Mouse (Mus musculus): ENCODE measurements around the gene Srprb. TPM values are rescaled to one million over a fixed set of nuclear protein-coding genes. Genes with fewer than 3 reads are reported as not detected.

Srprb gene
- 47.6 and 49.5 TPM in 2 replicates for polyA plus RNA-seq (2016; fragmentation: Nextera tagmentation; extraction: Ambion mirVana)

DNA sequence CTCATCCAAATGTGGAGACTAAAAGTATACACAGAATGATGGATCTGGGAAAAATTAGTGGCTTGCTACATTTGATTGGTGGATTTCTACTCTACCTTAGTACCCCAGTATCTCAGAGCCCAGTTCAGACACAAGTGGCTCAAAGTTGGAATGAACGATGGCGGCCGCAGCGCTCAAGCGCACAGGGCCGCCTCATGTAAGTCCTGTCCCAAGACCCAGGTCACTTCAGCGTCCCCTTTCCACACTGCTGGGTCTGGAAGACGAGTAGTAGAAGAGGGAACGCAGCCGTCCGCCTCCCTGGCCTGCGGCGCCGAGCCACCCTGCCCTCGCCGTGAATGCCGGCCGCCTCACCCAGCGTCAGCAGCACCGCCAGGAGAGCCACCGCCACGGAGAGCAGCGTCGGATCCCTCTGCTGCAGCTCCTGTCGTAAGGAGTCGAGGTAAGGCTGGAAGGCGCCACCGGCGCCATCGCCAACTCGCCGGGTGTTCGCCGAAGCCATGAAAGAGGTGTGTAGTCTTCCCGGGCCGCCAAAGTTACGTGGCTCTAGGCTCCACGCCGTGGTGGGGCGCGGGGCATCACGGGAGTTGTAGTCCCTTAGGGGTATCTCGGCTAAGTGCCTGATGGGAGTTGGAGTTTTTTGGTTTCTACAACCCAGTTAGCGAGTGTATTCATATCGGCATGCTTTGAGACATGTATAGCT is at the start of gene Srprb:
TSS of gene Srprb (minus strand) at position 577 of the 700 bp plus-strand sequence.
- Histone ChIP-seq H3K4me1 (peaks cover 5% of the 10 kb centered on the region; the same call in 1 of the 2 replicates), H3K27ac (peak within 1 kb of the TSS; percentile 84), H3K9me3 (replicated peaks) (no peaks in the 10 kb centered on the region), H3K36me3 (peaks cover 16% of the 10 kb centered on the region), H3K27me3 (no peaks in the 10 kb centered on the region), H3K4me2 (replicated peaks) (peak within 1 kb of the TSS; percentile 67), H3K4me3 (peak within 1 kb of the TSS; percentile 92), H3K9ac (peak within 1 kb of the TSS; percentile 85)
- 1% methylated on average over 45 of the region's 45 CpGs for WGBS
- ATAC-seq (ENCODE audit: low FRiP score): peak; percentile 97

DNA sequence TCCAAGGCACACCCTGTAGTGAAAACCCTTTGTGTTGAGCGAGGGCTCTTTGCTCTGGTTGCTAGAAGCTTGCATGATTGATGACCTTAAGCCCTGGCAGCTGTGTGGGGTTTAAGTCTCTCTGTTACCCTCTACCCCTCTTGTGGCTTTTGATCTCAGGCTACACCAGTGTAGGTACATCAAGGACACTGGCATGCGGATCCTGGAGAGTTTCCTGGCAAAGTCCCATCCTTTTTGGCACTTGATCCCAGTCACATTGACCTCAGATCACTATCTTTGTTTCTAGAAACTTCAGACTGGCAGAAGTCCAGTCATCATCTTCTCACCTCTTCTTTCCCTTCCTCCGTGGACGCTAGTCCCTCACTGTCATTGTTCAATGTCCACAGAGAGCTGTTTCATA is 46.7 kb upstream of the Srprb start:
- no peaks in the 10 kb centered on the region for H3K9me3 ChIP-seq (replicated peaks)
- WGBS: 61% methylated on average over 4 of the region's 4 CpGs
- no peaks in the 10 kb centered on the region for H3K36me3 ChIP-seq
- no peak overlapping the region for H3K27ac ChIP-seq
- no peak overlapping the region for H3K4me3 ChIP-seq
- H3K9ac ChIP-seq: no peak overlapping the region
- ATAC-seq (ENCODE audit: low FRiP score): no peak
- no peak overlapping the region for H3K4me2 ChIP-seq (replicated peaks)
- H3K27me3 ChIP-seq: no peaks in the 10 kb centered on the region
- H3K4me1 ChIP-seq: no peaks in the 10 kb centered on the region

DNA sequence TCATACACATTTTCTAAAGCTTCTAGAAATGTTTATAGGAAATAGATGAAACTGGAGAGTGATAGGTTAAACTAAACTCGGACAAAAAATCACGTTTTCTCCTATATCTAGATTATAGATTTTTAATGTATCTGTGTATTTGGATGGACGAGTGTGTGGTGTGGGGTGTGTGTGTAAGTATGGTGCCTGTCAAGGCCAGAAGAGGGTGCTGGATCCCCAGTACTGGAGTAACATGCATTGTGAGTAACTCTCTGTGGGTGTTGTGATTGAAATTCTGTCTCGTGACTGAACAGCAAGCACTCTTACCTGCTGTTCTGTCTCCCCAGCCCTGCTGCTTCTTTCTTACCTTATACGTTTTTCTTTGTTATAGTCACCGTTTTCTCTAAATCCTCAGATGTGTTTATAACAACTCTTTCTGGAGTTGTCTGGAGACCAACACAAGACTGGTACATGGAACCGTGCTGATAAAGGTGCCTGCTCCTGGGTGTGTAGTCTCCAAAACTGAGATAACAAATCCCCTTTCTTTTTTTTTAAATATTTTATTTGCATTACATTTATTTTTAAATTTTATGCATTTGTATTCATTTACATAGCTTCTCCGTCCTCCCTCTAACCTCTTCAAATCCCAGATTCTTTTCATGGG is 44.7 kb upstream of the Srprb start:
- ATAC-seq (ENCODE audit: low FRiP score): no peak
- Histone ChIP-seq H3K36me3 (no peaks in the 10 kb centered on the region), H3K4me1 (no peaks in the 10 kb centered on the region), H3K9me3 (replicated peaks) (no peaks in the 10 kb centered on the region), H3K27me3 (no peaks in the 10 kb centered on the region), H3K27ac (no peak overlapping the region), H3K4me3 (no peak overlapping the region), H3K9ac (no peak overlapping the region), H3K4me2 (replicated peaks) (no peak overlapping the region)
- WGBS: 89% methylated on average over 8 of the region's 8 CpGs

DNA sequence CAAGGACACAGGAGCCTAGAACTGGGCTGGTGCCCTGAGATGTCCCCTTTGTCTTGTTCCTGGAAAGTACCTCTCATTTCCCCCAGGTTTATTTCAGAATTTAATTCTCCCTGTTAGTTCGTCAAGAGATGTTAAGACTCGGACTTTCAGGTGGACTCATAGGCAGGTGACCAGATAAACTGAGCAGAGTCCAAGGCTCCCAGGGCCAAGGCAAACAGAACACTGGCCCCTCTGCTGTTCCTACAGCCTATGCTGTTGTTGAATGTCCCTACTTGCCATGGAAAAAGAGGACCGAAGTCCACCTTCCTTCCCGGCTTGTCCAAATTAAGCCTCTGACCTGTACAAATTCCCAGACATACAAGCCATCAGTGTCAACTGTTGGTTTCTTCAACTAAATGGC is 41.7 kb upstream of the Srprb start:
- H3K36me3 ChIP-seq: no peaks in the 10 kb centered on the region
- H3K4me1 ChIP-seq: peaks cover 4% of the 10 kb centered on the region; the same call in 1 of the 2 replicates
- H3K9me3 ChIP-seq (replicated peaks): no peaks in the 10 kb centered on the region
- H3K4me3 ChIP-seq: no peak overlapping the region
- no peak overlapping the region for H3K27ac ChIP-seq
- ATAC-seq (ENCODE audit: low FRiP score): no peak
- H3K27me3 ChIP-seq: no peaks in the 10 kb centered on the region
- 98% methylated on average over 4 of the region's 4 CpGs for WGBS
- no peak overlapping the region for H3K4me2 ChIP-seq (replicated peaks)
- no peak overlapping the region for H3K9ac ChIP-seq

DNA sequence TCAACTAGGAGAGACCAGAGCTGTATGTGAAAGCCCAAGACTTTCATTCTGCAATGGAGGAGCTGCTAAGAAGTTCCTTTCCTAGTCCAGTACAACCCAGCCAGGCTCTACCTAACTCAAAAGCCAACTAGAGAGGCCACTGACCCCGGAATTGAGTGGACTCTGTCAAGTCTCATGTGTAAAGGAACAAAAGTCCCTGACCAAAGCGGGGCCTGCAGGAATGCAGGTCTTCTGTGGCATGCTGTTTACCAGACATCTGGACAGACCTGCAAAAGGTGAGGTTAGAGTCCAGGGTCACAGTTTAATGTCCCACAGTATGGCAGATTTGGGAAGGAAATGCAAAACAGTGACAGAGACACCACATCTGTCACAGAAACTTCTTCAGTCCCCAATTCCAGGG is 39.3 kb upstream of the Srprb start:
- H3K36me3 ChIP-seq: no peaks in the 10 kb centered on the region
- WGBS: 83% methylated on average over 2 of the region's 2 CpGs
- no peak overlapping the region for H3K4me2 ChIP-seq (replicated peaks)
- H3K9ac ChIP-seq: no peak overlapping the region
- peaks cover 4% of the 10 kb centered on the region; the same call in 1 of the 2 replicates for H3K4me1 ChIP-seq
- H3K4me3 ChIP-seq: no peak overlapping the region
- no peaks in the 10 kb centered on the region for H3K9me3 ChIP-seq (replicated peaks)
- no peak for ATAC-seq (ENCODE audit: low FRiP score)
- no peaks in the 10 kb centered on the region for H3K27me3 ChIP-seq
- no peak overlapping the region for H3K27ac ChIP-seq

DNA sequence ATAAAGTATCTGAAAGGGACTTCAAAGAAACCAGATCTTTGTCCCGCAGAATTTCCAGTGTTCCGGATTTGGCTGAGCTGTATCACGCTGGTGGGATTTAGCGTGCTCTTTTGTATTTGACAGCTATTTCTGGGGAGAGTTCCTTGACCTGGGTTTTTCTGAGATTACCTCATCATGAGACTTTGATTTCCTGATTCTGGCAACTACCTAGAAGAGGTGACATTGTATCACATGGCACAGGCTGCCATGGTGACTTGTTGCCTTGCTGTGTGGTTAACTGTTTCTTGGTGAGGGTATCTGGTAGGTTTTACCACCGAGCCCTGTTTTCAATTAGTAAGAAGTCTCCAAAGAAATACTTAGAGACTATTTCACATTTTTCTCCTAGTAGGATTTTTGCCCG is 37.5 kb upstream of the Srprb start:
- Histone ChIP-seq H3K4me1 (peaks cover 7% of the 10 kb centered on the region), H3K27ac (no peak overlapping the region), H3K9ac (no peak overlapping the region), H3K4me3 (no peak overlapping the region), H3K27me3 (no peaks in the 10 kb centered on the region), H3K36me3 (no peaks in the 10 kb centered on the region), H3K9me3 (replicated peaks) (no peaks in the 10 kb centered on the region), H3K4me2 (replicated peaks) (no peak overlapping the region)
- WGBS: 94% methylated on average over 6 of the region's 6 CpGs
- ATAC-seq (ENCODE audit: low FRiP score): no peak

DNA sequence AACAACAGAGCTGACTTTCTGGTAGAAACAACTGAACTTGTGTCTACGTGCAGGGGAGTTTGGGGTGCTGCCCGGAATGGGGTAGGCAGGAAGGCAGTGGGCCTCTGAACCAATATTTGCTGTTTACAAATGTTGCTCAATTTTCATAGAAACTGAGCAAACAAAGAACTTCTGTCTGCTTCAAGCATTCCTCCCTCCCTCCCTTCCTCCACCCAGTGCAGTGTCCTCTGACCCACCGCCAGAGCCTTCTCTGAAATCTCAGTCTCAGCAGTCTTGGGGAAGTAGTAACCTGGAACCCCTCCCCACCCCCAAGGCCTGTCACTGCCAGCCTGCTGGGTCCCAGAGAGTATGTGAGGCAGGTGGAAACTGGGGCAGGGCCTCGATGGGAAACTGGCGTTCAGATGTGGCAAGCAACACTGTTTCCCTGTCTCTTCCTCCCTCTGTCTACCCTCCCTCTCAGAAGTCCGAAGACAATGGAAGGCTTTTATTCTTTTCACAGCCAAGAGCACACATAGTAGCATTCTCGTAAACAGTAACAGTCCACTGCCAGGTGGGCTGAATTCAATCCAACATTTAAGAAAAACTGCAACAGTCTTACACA is 32.7 kb upstream of the Srprb start:
- H3K27ac ChIP-seq: peak overlapping the region; percentile 55; the same call in 1 of the 2 replicates
- H3K36me3 ChIP-seq: no peaks in the 10 kb centered on the region
- H3K9me3 ChIP-seq (replicated peaks): no peaks in the 10 kb centered on the region
- WGBS: 66% methylated on average over 7 of the region's 7 CpGs
- no peak for ATAC-seq (ENCODE audit: low FRiP score)
- peaks cover 13% of the 10 kb centered on the region for H3K4me1 ChIP-seq
- no peak overlapping the region for H3K9ac ChIP-seq
- H3K4me3 ChIP-seq: no peak overlapping the region
- no peak overlapping the region for H3K4me2 ChIP-seq (replicated peaks)
- no peaks in the 10 kb centered on the region for H3K27me3 ChIP-seq

DNA sequence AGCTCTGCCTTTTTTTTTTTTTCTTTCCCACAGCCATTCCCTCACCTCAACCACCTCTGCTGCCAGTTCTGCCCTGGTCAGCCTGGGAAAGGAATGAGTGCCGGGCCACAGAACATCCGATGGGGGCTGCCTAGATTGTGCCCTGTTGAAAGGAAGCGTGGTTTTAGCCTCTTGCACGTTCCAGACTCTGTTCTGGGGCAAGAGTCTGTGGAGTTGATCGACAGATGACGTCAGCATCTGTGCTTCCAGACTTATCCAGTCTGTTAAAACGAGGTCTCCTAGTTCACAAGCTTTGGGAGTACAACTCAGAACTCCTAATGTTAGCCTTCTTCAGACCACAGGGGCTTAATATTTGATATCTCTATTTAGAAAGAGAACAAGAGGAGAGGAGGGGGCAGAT is 32.1 kb upstream of the Srprb start:
- ATAC-seq (ENCODE audit: low FRiP score): no peak

DNA sequence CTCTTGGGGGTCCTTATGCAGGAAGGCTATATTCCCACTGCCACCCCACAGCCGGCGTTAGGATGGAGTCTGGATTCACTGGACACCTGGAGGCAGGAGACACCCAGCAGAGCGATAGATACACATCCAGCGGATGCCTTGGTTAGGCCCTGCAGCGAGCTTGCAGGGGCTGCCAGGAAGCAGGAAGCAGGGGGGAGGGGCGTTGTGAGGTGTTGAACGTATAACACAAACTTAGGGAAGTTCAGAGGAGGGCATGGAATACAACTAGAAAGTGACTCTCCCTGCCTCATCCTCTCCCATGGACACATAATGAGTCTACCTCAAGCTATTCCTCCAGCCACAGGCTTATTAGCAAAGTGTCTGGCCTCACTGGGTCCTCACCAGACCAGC is 31.1 kb upstream of the Srprb start:
- Histone ChIP-seq H3K27ac (no peak overlapping the region), H3K4me3 (no peak overlapping the region), H3K9me3 (replicated peaks) (no peaks in the 10 kb centered on the region), H3K4me1 (peaks cover 13% of the 10 kb centered on the region), H3K27me3 (no peaks in the 10 kb centered on the region), H3K9ac (no peak overlapping the region), H3K4me2 (replicated peaks) (no peak overlapping the region), H3K36me3 (no peaks in the 10 kb centered on the region)
- 75% methylated on average over 7 of the region's 7 CpGs for WGBS
- ATAC-seq (ENCODE audit: low FRiP score): no peak

More for the DNA sequence above, 32.1 kb upstream of the Srprb start:
- WGBS: 78% methylated on average over 7 of the region's 7 CpGs
- no peak overlapping the region for H3K4me3 ChIP-seq
- no peaks in the 10 kb centered on the region for H3K27me3 ChIP-seq
- no peak overlapping the region for H3K9ac ChIP-seq
- H3K9me3 ChIP-seq (replicated peaks): no peaks in the 10 kb centered on the region
- no peak overlapping the region for H3K4me2 ChIP-seq (replicated peaks)
- H3K27ac ChIP-seq: no peak overlapping the region
- no peaks in the 10 kb centered on the region for H3K36me3 ChIP-seq
- peaks cover 13% of the 10 kb centered on the region for H3K4me1 ChIP-seq

DNA sequence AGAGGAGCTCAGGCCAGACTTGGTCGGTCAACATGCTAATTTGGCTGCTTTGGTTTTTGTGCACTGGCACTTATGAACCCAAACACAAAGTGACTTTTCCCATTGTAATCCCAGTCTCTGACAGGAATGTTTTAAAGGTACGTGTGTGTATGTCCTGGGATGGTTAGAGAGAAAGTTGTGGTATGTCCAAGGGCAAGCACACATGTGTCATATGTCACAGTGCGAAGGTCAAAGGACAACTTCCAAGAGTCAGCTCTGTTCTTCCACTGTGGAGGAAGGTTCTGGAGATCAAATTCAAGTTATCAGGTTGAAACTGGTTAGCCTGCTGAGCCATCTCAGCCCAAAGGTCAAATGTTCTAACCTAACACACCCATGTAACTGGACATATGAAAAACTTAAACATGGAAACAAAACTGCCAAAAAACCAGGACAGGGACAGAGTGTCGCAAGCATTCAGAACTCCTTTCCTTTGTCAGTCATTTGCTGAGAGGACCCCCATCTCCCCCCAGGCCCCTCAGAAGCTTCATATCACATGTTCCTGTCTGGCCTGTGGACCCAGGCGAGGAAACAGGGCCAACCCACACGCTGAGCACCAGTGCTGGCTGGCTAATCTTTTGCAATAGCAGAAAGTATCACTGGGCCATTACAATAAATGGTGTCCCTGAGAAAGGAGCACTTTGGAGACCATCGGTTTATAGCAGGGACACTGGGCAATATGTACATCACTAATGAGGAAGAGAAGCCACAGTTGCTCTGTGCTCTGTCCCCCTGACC is 30.5 kb upstream of the Srprb start:
- Histone ChIP-seq H3K36me3 (no peaks in the 10 kb centered on the region), H3K4me3 (no peak overlapping the region), H3K27ac (no peak overlapping the region), H3K9me3 (replicated peaks) (no peaks in the 10 kb centered on the region), H3K27me3 (no peaks in the 10 kb centered on the region), H3K4me1 (peaks cover 13% of the 10 kb centered on the region), H3K9ac (no peak overlapping the region), H3K4me2 (replicated peaks) (no peak overlapping the region)
- no peak for ATAC-seq (ENCODE audit: low FRiP score)
- 90% methylated on average over 7 of the region's 7 CpGs for WGBS

DNA sequence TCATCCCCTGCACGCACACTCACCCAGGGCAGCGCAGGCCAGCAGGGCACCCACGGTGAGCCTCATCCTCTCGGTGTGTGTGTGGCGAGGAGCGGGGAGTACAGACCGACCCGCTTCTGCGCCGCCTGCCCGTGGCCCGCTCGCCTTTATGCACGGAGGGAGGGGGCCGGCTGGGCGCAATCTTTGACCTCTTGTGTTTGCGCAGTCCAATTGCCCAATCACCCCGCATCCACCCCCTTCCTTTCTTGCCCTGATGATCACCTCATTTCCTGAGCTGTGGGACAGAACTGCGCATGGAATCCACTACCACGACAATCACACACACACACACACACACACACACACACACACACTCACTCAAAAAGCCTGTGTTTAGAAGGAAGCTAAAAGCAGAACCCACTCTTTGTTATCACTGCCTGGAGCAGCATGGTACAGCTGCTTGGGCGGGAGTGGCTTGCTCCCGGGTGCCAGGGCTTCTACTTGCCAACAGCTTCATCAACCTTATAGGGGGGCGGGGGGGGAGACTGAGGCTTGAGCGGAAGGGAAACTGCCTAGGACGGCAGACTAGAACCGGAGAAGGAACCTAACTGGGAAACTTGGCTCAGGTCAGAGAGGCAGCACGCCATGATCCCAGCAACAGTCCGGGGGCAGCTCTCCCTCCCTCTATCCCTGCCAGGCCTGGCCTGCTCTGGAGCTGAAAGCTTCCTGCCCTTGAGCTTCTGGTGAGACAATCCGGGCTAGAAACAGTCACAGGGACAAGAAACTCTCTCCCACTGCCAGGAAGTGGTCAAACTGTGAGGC is 28.4 kb upstream of the Srprb start, which contains the start of the genes Gm20425 and Trf:
TSS of gene Gm20425 (minus strand) at position 157 of the 801 bp plus-strand sequence.
TSS of gene Trf (minus strand) at position 294 of the 801 bp plus-strand sequence.
- Histone ChIP-seq H3K4me2 (replicated peaks) (peak within 1 kb of the TSS; percentile 36), H3K9me3 (replicated peaks) (no peaks in the 10 kb centered on the region), H3K4me1 (peaks cover 13% of the 10 kb centered on the region), H3K27me3 (no peaks in the 10 kb centered on the region), H3K36me3 (no peaks in the 10 kb centered on the region), H3K27ac (peak within 1 kb of the TSS; percentile 35; the same call in 1 of the 2 replicates), H3K4me3 (no peak within 1 kb of the TSS), H3K9ac (peak within 1 kb of the TSS; percentile 14; the same call in 1 of the 2 replicates)
- ATAC-seq (ENCODE audit: low FRiP score): peak; percentile 60
- WGBS: 50% methylated on average over 29 of the region's 29 CpGs
